Mouse (Mus musculus) midbrain, embryonic 13.5 days (tissue): ENCODE measurements around the gene Gm11567. TPM values are rescaled to one million over a fixed set of nuclear protein-coding genes. Genes with fewer than 3 reads are reported as not detected.
A peak's percentile ranks its signal among the peaks of the same experiment; 100 is the strongest.
"Not testable (repeated sequence)": the region's sequence is repeated elsewhere in the genome, so short reads cannot be mapped to it uniquely, and the experiment has no call there.

Experiments used
- ATAC-seq: fragments of 200-750 bp; cut with Nextera tagmentation; 2 replicates; pipeline ENCODE4 v1.8.0; 2017; ENCODE audit warnings: mild to moderate bottlenecking, moderate TSS enrichment, moderate library complexity
- H3K27ac ChIP-seq: fragments of 300-500 bp; sonication (generic); 2 replicates; pipeline ENCODE4 v1.5.1; 2015; ENCODE audit warnings: inconsistent platforms, mild to moderate bottlenecking, moderate library complexity
- H3K27me3 ChIP-seq: fragments of 300-500 bp; sonication (generic); 2 replicates; pipeline ENCODE4 v1.6.1; 2015; ENCODE audit warnings: mild to moderate bottlenecking, inconsistent platforms
- H3K36me3 ChIP-seq: fragments of 300-500 bp; sonication (generic); 2 replicates; pipeline ENCODE4 v1.6.1; 2015; ENCODE audit warnings: mild to moderate bottlenecking, inconsistent platforms
- H3K4me1 ChIP-seq: fragments of 300-500 bp; sonication (generic); replicated peaks from 2 replicates; pipeline ENCODE4 v1.6.1; 2015; ENCODE audit warnings: inconsistent platforms
- H3K4me2 ChIP-seq: fragments of 300-500 bp; sonication (generic); replicated peaks from 2 replicates; pipeline ENCODE4 v1.6.1; 2015; ENCODE audit warnings: moderate library complexity, mild to moderate bottlenecking, inconsistent platforms
- H3K4me3 ChIP-seq: fragments of 300-500 bp; sonication (generic); replicated peaks from 2 replicates; pipeline ENCODE4 v1.5.1; 2015; ENCODE audit warnings: mild to moderate bottlenecking, inconsistent platforms
- H3K9ac ChIP-seq: fragments of 300-500 bp; sonication (generic); replicated peaks from 2 replicates; pipeline ENCODE4 v1.6.1; 2015; ENCODE audit warnings: mild to moderate bottlenecking, inconsistent platforms
- H3K9me3 ChIP-seq: fragments of 300-500 bp; sonication (generic); 2 replicates; pipeline ENCODE4 v1.6.1; 2016; ENCODE audit warnings: mild to moderate bottlenecking, inconsistent platforms
- WGBS: fragments of 180-500 bp; shearing (Covaris S2); methylation state at CpG from one replicate; pipeline ENCODE4 v1.1.7; 2015; 5-methylcytosine and 5-hydroxymethylcytosine counted together
- polyA plus RNA-seq: library from polyadenylated mRNA; unstranded; fragments of >200 nt; fragmentation: Nextera tagmentation; extraction: Ambion mirVana; gene quantifications from 2 replicates; pipeline ENCODE4 v1.2.1, GENCODE M21; 2015

Gene Gm11567
- not detected in 2 replicates for polyA plus RNA-seq

- H3K9ac ChIP-seq, H3K4me3 ChIP-seq, H3K9me3 ChIP-seq, H3K4me1 ChIP-seq, ATAC-seq, H3K27me3 ChIP-seq, H3K4me2 ChIP-seq, H3K27ac ChIP-seq, H3K36me3 ChIP-seq: not testable (repeated sequence)
- 51% methylated on average over 1 of the region's 1 CpGs for WGBS
Observed at GRCm38 (mm10) chr11:99878887-99879286, at the start of gene Gm11567. Gene Gm11567 (plus strand): TSS chr11:99879187.

GRCm38 (mm10) chr11:99837966-99838365 lies 41.0 kb upstream of the Gm11567 start, which contains the start of gene 2300003K06Rik:
Gene 2300003K06Rik (minus strand): TSS chr11:99838066.
- Histone ChIP-seq H3K9me3 (no peaks in the 10 kb centered on the region), H3K9ac (no peak within 1 kb of the TSS), H3K4me2 (no peak within 1 kb of the TSS), H3K36me3 (no peaks in the 10 kb centered on the region), H3K4me1 (no peaks in the 10 kb centered on the region), H3K27me3 (no peaks in the 10 kb centered on the region), H3K4me3 (no peak within 1 kb of the TSS), H3K27ac (no peak within 1 kb of the TSS)
- 88% methylated on average over 1 of the region's 1 CpGs for WGBS
- no peak for ATAC-seq

GRCm38 (mm10) chr11:99842185-99842584 lies 36.8 kb upstream of the Gm11567 start:
- ATAC-seq, result no peak
- Histone ChIP-seq H3K36me3 (no peaks in the 10 kb centered on the region), H3K4me1 (no peaks in the 10 kb centered on the region), H3K27ac (no peak overlapping the region), H3K27me3 (no peaks in the 10 kb centered on the region), H3K9ac (no peak overlapping the region), H3K9me3 (no peaks in the 10 kb centered on the region), H3K4me3 (no peak overlapping the region), H3K4me2 (no peak overlapping the region)
- WGBS, result 62% methylated on average over 1 of the region's 1 CpGs

DNA sequence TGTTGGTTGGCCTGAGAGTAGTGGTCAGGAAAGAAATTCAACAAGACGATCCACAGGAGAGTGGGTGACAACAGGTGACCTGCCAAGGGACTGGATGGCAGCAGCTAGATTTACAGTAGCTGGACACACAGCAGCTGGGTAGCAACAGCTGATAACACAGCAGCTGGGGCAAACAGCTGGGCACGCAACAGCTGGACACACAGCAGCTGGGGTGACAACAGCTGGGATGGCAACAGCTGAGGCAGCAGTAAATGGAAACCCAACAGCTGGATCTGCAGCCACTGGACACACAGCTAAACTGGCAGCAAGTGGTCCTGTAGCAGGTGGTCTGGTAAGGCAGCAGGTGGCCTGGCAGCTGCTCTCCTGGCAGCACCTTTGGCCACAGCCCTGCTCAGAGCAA lies 32.2 kb upstream of the Gm11567 start:
- Histone ChIP-seq H3K27ac (no peak overlapping the region), H3K27me3 (no peaks in the 10 kb centered on the region), H3K36me3 (no peaks in the 10 kb centered on the region), H3K9me3 (no peaks in the 10 kb centered on the region), H3K4me3 (no peak overlapping the region), H3K4me1 (no peaks in the 10 kb centered on the region), H3K4me2 (no peak overlapping the region), H3K9ac (no peak overlapping the region)
- WGBS, result 92% methylated on average over 2 of the region's 2 CpGs
- ATAC-seq, result no peak

DNA sequence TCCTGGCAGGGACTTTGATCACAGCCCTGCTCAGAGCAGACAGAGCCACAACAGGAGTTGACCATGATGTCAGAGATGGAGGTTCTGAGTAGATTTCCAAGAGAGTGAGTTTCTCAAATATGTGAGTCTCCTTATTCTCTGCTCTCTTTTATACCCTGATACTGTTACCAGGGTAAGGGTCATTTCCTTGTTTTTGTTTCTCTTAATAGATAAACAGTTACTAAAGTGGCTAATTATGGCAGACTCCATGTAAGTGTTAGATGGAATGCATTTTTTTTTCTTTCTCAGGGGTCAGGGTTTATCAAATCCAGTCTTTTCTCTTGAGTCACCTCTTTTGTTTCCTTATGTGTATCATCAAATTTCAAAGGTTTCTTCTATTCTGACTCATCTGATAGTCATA lies 27.5 kb upstream of the Gm11567 start, which contains the start of gene Krtap4-16:
Krtap4-16 (minus strand) TSS at position 101 of the 400 bp plus-strand sequence.
- no peak within 1 kb of the TSS for H3K27ac ChIP-seq
- no peaks in the 10 kb centered on the region for H3K36me3 ChIP-seq
- H3K9me3 ChIP-seq, result no peaks in the 10 kb centered on the region
- no peak within 1 kb of the TSS for H3K4me3 ChIP-seq
- H3K27me3 ChIP-seq, result no peaks in the 10 kb centered on the region
- ATAC-seq, result no peak
- H3K4me2 ChIP-seq, result no peak within 1 kb of the TSS
- peaks cover 5% of the 10 kb centered on the region; the same call in 1 of the 2 replicates for H3K4me1 ChIP-seq
- no peak within 1 kb of the TSS for H3K9ac ChIP-seq

GRCm38 (mm10) chr11:99854121-99854520 lies 24.9 kb upstream of the Gm11567 start:
- H3K9ac ChIP-seq, result no peak overlapping the region
- no peak overlapping the region for H3K4me3 ChIP-seq
- H3K27me3 ChIP-seq, result no peaks in the 10 kb centered on the region
- H3K9me3 ChIP-seq, result no peaks in the 10 kb centered on the region
- peaks cover 5% of the 10 kb centered on the region; the same call in 1 of the 2 replicates for H3K4me1 ChIP-seq
- no peak overlapping the region for H3K4me2 ChIP-seq
- H3K27ac ChIP-seq, result no peak overlapping the region
- WGBS, result 63% methylated on average over 3 of the region's 3 CpGs
- ATAC-seq, result 0 out of 2 replicates have a peak, but pooled peaks have one; percentile 37
- H3K36me3 ChIP-seq, result no peaks in the 10 kb centered on the region

DNA sequence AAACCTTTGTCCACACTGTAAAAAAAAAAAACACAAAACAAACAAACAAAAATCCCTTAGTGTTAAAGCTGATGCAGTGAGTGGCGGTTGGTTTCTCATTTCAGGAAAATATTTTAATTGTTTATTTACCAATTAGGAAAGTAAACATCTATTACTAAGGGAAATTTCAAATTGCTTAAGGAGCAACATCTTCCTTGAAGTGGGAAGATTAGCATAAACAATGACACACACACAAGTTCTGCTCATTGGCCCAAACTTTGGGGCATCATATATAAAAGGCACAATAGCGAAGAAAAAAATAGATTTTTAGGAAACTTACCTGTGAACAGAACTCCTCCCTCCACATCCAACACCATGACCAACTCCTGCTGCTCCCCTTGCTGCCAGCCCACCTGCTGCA lies 21.4 kb upstream of the Gm11567 start, which contains the start of gene Gm11568:
Gm11568 (plus strand) TSS at position 301 of the 400 bp plus-strand sequence.
- Histone ChIP-seq H3K9me3 (no peaks in the 10 kb centered on the region), H3K9ac (no peak within 1 kb of the TSS), H3K4me3 (no peak within 1 kb of the TSS), H3K27me3 (no peaks in the 10 kb centered on the region), H3K27ac (no peak within 1 kb of the TSS), H3K4me1 (peaks cover 5% of the 10 kb centered on the region; the same call in 1 of the 2 replicates), H3K4me2 (no peak within 1 kb of the TSS), H3K36me3 (no peaks in the 10 kb centered on the region)
- ATAC-seq, result no peak
- 80% methylated on average over 2 of the region's 2 CpGs for whole genome bisulfite sequencing

- no peak for ATAC-seq
- Histone ChIP-seq H3K9me3 (no peaks in the 10 kb centered on the region), H3K27me3 (no peaks in the 10 kb centered on the region), H3K27ac (no peak overlapping the region), H3K36me3 (no peaks in the 10 kb centered on the region), H3K4me2 (no peak overlapping the region), H3K4me1 (peaks cover 5% of the 10 kb centered on the region; the same call in 1 of the 2 replicates), H3K9ac (no peak overlapping the region), H3K4me3 (no peak overlapping the region)
- WGBS, result 83% methylated on average over 2 of the region's 2 CpGs
Observed at GRCm38 (mm10) chr11:99858761-99859160, 20.2 kb upstream of the Gm11567 start.

- not testable (repeated sequence) for H3K9ac ChIP-seq, H3K4me1 ChIP-seq, H3K27me3 ChIP-seq, H3K4me3 ChIP-seq, H3K9me3 ChIP-seq, ATAC-seq, H3K27ac ChIP-seq, H3K4me2 ChIP-seq, H3K36me3 ChIP-seq
- 74% methylated on average over 1 of the region's 1 CpGs for WGBS
Observed at GRCm38 (mm10) chr11:99864176-99864575, 14.8 kb upstream of the Gm11567 start, which contains the start of gene Gm11559. Gene Gm11559 (plus strand): TSS chr11:99864476.

DNA sequence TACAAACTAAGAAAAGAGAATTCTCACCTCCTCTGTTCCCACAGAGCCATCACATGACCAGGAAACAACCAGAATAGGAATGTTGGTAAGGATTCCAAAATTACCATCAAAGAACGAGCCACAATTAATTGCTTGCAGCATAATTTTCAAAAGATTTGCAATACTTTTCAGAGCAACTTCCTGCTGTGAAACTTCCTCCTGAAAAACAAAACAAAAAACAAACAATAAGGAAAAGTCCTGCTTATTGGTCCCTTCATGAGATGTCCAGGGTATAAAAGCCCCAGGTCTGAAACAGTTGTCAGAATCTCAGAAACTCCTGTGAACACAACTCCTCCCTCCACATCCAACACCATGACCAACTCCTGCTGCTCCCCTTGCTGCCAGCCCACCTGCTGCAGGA lies 5.9 kb upstream of the Gm11567 start, which contains the start of gene Krtap9-1:
Krtap9-1 (plus strand) TSS at position 301 of the 400 bp plus-strand sequence.
- H3K9ac ChIP-seq, H3K36me3 ChIP-seq, H3K4me1 ChIP-seq, ATAC-seq, H3K4me3 ChIP-seq, H3K27ac ChIP-seq, H3K9me3 ChIP-seq, H3K4me2 ChIP-seq, H3K27me3 ChIP-seq: not testable (repeated sequence)
- WGBS, result 90% methylated on average over 1 of the region's 1 CpGs

GRCm38 (mm10) chr11:99907620-99908019 lies 28.6 kb downstream of the Gm11567 start, which contains the start of gene Krtap31-1:
Gene Krtap31-1 (plus strand): TSS chr11:99907920.
- Histone ChIP-seq H3K27ac (no peak within 1 kb of the TSS), H3K27me3 (no peaks in the 10 kb centered on the region), H3K4me2 (no peak within 1 kb of the TSS), H3K4me1 (no peaks in the 10 kb centered on the region), H3K9ac (no peak within 1 kb of the TSS), H3K4me3 (no peak within 1 kb of the TSS), H3K36me3 (no peaks in the 10 kb centered on the region), H3K9me3 (no peaks in the 10 kb centered on the region)
- WGBS, result 87% methylated on average over 2 of the region's 2 CpGs
- ATAC-seq, result no peak

DNA sequence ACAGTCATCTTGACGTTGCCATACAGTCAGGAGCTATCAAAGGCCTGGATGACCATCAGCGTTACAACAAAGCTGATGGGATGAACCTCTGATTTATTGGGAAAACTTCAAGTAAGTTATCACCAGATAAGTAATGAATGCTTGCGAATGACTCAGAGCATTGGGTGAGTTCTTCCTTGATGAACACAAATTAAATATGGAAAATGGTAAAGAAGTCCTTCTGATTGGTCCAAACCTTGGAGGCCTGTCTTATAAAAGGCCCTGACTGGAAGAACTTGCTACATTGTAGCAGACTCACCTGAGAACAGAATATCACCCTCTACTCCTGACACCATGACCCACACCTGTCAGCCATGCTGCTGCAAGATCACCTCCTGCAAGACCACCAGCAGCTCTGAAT lies 35.5 kb downstream of the Gm11567 start, which contains the start of gene Gm11565:
Gm11565 (plus strand) TSS at position 301 of the 400 bp plus-strand sequence.
- H3K36me3 ChIP-seq, result no peaks in the 10 kb centered on the region
- H3K27me3 ChIP-seq, result no peaks in the 10 kb centered on the region
- H3K4me1 ChIP-seq, result no peaks in the 10 kb centered on the region
- no peak for ATAC-seq
- H3K27ac ChIP-seq, result no peak within 1 kb of the TSS
- no peaks in the 10 kb centered on the region for H3K9me3 ChIP-seq
- H3K9ac ChIP-seq, result no peak within 1 kb of the TSS
- no peak within 1 kb of the TSS for H3K4me3 ChIP-seq
- 88% methylated on average over 3 of the region's 3 CpGs for WGBS
- H3K4me2 ChIP-seq, result no peak within 1 kb of the TSS
